Mouse (Mus musculus) ES-E14 (cell line): ENCODE data around the gene Scgb1a1. TPM values are rescaled to one million over a fixed set of nuclear protein-coding genes. Genes with fewer than 3 reads are reported as not detected.

Experiments used
- DNase-seq: peaks from one replicate; pipeline ENCODE4 v3.0.0-alpha.2; 2013; ENCODE audit warnings: low read depth, low spot score
- H3K27ac ChIP-seq: 2 replicates; pipeline ENCODE4 v1.5.1; 2012; ENCODE audit warnings: low read depth, mild to moderate bottlenecking, low read length, moderate library complexity, mixed read lengths; ENCODE audit not compliant: poor library complexity, insufficient read depth, severe bottlenecking
- H3K36me3 ChIP-seq: 2 replicates; pipeline ENCODE4 v1.6.1; 2012; ENCODE audit warnings: mild to moderate bottlenecking, low read length, moderate library complexity, mixed read lengths; ENCODE audit not compliant: control insufficient read depth, poor library complexity, insufficient read depth, severe bottlenecking
- H3K4me1 ChIP-seq, 2 experiments: fragments of 150-350 bp in 1 of 2; sonication (generic) in 1 of 2; 2 replicates each; pipeline ENCODE4 v1.6.1; 2012; ENCODE audit warnings: low read length in 2 of 2, mild to moderate bottlenecking in 1 of 2, mixed read lengths in 1 of 2; ENCODE audit not compliant: control insufficient read depth in 2 of 2, insufficient read depth in 2 of 2, poor library complexity in 1 of 2
- H3K4me3 ChIP-seq, 2 experiments: fragments of 150-350 bp in 1 of 2; sonication (generic) in 1 of 2; 2 replicates each; pipeline ENCODE4 v1.5.1; 2012; ENCODE audit warnings: low read length in 2 of 2, low read depth in 1 of 2, mild to moderate bottlenecking in 1 of 2, mixed read lengths in 1 of 2; ENCODE audit not compliant: insufficient read depth in 1 of 2, poor library complexity in 1 of 2, severe bottlenecking in 1 of 2
- H3K9ac ChIP-seq: 2 replicates; pipeline ENCODE4 v1.6.1; 2012; ENCODE audit warnings: low read depth, mild to moderate bottlenecking, low read length, mixed read lengths; ENCODE audit not compliant: poor library complexity, insufficient read depth, severe bottlenecking
- H3K9me3 ChIP-seq: fragments of 150-350 bp; sonication (generic); 2 replicates; pipeline ENCODE4 v1.6.1; 2012; ENCODE audit warnings: low read depth, mild to moderate bottlenecking, low read length; ENCODE audit not compliant: control insufficient read depth, insufficient read depth
- CHD2 ChIP-seq: IDR thresholded peaks from 2 replicates; pipeline ENCODE4 v1.6.1; 2014; ENCODE audit warnings: mild to moderate bottlenecking, low read depth, low read length, inconsistent platforms
- HCFC1 ChIP-seq: IDR thresholded peaks from 2 replicates; pipeline ENCODE4 v1.6.1; 2012; ENCODE audit warnings: low read length, inconsistent platforms, borderline replicate concordance; ENCODE audit not compliant: insufficient read depth
- MAFK ChIP-seq: IDR thresholded peaks from 2 replicates; pipeline ENCODE4 v1.6.1; 2014; ENCODE audit warnings: mild to moderate bottlenecking, low read depth, low read length, inconsistent platforms; ENCODE audit not compliant: insufficient read depth
- ZC3H11A ChIP-seq: IDR thresholded peaks from 2 replicates; pipeline ENCODE4 v1.6.1; 2012; ENCODE audit warnings: low read depth, mild to moderate bottlenecking, inconsistent platforms, low read length, borderline replicate concordance
- ZNF384 ChIP-seq: IDR thresholded peaks from 2 replicates; pipeline ENCODE4 v1.6.1; 2012; ENCODE audit warnings: low read depth, low read length, inconsistent platforms
- in situ Hi-C, 2 experiments: fragments of 600-800 bp; cut with MboI; formaldehyde crosslinking; loops; one replicate each; pipeline ENCODE4 v1.15.1; 2025; ENCODE audit warnings: low sequenced_read_pairs in 2 of 2, inconsistent platforms in 1 of 2; ENCODE audit not compliant: unreplicated experiment in 2 of 2
- total RNA-seq: library from RNA; depleted of rRNA; stranded (reverse); fragments of 300-350 nt; gene quantifications from 2 replicates; pipeline ENCODE4 v1.2.3, GENCODE M21; 2012

Gene Scgb1a1
- total RNA-seq, 1 experiment = not detected

GRCm38 (mm10) chr19:9073776-9074411, 13.9 kb downstream of the Scgb1a1 start:
- Histone ChIP-seq H3K4me1 (peaks cover 6 to 25% of the 10 kb centered on the region in 2 experiments; a peak in 2 of 4 replicates), H3K9ac (no peak overlapping the region), H3K27ac (no peak overlapping the region), H3K36me3 (no peaks in the 10 kb centered on the region), H3K9me3 (no peaks in the 10 kb centered on the region), H3K4me3 (no peak overlapping the region)
- in situ Hi-C loops = no loop called here
- no peak for TF ChIP-seq ZNF384
- TF ChIP-seq MAFK = no peak
- TF ChIP-seq ZC3H11A = no peak
- no peak for TF ChIP-seq HCFC1
- TF ChIP-seq CHD2 = no peak
- no peak for DNase-seq

GRCm38 (mm10) chr19:9072157-9072530, 15.6 kb downstream of the Scgb1a1 start:
- peaks cover 6 to 22% of the 10 kb centered on the region in 2 experiments; a peak in 2 of 4 replicates for H3K4me1 ChIP-seq
- no peaks in the 10 kb centered on the region for H3K36me3 ChIP-seq
- H3K27ac ChIP-seq = no peak overlapping the region
- no peak overlapping the region for H3K9ac ChIP-seq
- no peaks in the 10 kb centered on the region for H3K9me3 ChIP-seq
- DNase-seq = no peak
- no peak overlapping the region for H3K4me3 ChIP-seq
- TF ChIP-seq ZC3H11A (no peak), MAFK (no peak), CHD2 (no peak), HCFC1 (no peak), ZNF384 (no peak)
- in situ Hi-C loops = no loop called here

- no peak overlapping the region for H3K27ac ChIP-seq
- no peak for DNase-seq
- H3K36me3 ChIP-seq = no peaks in the 10 kb centered on the region
- TF ChIP-seq ZC3H11A = no peak
- H3K9ac ChIP-seq = no peak overlapping the region
- H3K9me3 ChIP-seq = no peaks in the 10 kb centered on the region
- H3K4me3 ChIP-seq = no peak overlapping the region
- in situ Hi-C loops = no loop called here
- H3K4me1 ChIP-seq = peaks cover 6 to 22% of the 10 kb centered on the region in 2 experiments; a peak in 2 of 4 replicates
These were observed 16.2 kb downstream of the Scgb1a1 start for GRCm38 (mm10) chr19:9071456-9072156.

- no peak for DNase-seq
- H3K4me3 ChIP-seq = no peak overlapping the region
- in situ Hi-C loops = no loop called here
- H3K27ac ChIP-seq = no peak overlapping the region
- no peaks in the 10 kb centered on the region for H3K36me3 ChIP-seq
- H3K9me3 ChIP-seq = no peaks in the 10 kb centered on the region
- TF ChIP-seq ZC3H11A (no peak), CHD2 (no peak), HCFC1 (no peak), ZNF384 (no peak), MAFK (no peak)
- no peak overlapping the region for H3K9ac ChIP-seq
- H3K4me1 ChIP-seq = peaks cover 4 to 20% of the 10 kb centered on the region in 2 experiments; a peak in 2 of 4 replicates
These were observed 17.4 kb downstream of the Scgb1a1 start for GRCm38 (mm10) chr19:9070316-9070715.

- no peak for DNase-seq
- in situ Hi-C loops = no loop called here
These were observed 18.0 kb downstream of the Scgb1a1 start for GRCm38 (mm10) chr19:9069687-9070307.

More at GRCm38 (mm10) chr19:9069687-9070307, 18.0 kb downstream of the Scgb1a1 start:
- Histone ChIP-seq H3K27ac (no peak overlapping the region), H3K4me1 (peaks cover under 1 to 16% of the 10 kb centered on the region in 2 experiments; a peak in 2 of 4 replicates), H3K36me3 (no peaks in the 10 kb centered on the region), H3K4me3 (no peak overlapping the region), H3K9ac (no peak overlapping the region), H3K9me3 (no peaks in the 10 kb centered on the region)
- no peak for TF ChIP-seq ZC3H11A
- TF ChIP-seq MAFK = no peak
- TF ChIP-seq HCFC1 = no peak
